Mouse (Mus musculus) urinary bladder, postnatal 10 days (tissue): ENCODE measurements around the gene Pitpnb.

ENCODE experiments used
- DNase-seq: peaks from one replicate; pipeline ENCODE4 v3.0.0; 2022; ENCODE audit warnings: low spot score

Gene Pitpnb

DNA sequence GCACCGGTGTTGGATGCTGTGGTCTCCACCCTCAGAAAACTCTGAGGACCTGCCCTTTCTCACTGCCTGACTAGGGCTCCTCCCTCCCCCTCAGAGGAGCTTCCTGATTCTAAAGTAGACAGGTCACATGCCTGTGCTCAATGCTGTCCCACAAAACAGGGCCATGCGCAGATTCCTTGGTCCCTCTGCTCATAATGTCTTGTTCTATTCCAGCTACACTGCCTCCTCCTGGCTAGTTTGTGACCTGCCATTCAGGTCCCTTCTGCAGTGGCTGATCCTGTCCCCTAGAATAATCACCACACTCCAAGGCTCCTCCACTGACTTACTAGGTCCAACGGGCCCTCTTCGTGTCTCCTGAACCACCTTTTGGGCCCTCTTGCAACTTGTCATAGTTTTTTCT lies 65.6 kb downstream of the Pitpnb start:
- no peak for DNase-seq

DNA sequence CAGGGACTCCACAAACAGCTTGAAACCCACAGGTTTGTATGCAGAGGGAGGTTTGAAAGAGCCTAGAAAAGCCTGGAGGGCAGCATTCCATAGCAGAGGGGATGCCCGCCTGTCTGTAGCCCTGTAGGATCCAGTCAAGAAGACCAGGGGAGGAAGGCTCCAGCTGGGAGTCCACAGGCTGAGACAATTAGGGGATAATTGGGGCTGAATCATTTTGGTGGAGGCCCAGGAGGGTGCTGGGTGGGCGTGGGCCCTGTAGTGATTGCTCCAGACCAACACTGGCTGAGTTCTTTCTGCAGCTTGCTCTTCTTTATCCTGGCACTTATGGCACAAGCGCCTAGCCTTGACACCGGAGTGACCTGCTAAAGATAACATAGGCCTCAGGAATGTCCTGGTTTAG lies 67.9 kb downstream of the Pitpnb start:
- DNase-seq, result no peak

DNA sequence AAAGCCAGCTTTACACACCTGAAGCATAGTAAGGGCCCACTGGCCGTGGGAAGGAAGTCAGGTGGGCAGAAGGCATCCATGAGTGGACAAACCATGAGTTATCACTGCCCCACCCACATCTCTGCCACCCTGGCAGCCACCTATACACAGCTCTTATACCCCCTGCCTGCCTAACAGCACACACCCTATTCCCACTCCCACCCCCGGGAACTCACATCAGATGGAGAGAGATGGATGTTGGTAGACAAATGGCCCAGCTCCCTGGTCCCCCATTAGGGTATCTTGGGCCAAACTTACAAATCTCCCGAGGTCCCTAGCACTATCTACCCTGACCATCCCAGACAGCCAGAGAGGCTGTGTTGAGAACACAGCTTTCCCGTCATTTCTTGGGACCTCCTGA lies 68.7 kb downstream of the Pitpnb start:
- DNase-seq, result no peak

DNA sequence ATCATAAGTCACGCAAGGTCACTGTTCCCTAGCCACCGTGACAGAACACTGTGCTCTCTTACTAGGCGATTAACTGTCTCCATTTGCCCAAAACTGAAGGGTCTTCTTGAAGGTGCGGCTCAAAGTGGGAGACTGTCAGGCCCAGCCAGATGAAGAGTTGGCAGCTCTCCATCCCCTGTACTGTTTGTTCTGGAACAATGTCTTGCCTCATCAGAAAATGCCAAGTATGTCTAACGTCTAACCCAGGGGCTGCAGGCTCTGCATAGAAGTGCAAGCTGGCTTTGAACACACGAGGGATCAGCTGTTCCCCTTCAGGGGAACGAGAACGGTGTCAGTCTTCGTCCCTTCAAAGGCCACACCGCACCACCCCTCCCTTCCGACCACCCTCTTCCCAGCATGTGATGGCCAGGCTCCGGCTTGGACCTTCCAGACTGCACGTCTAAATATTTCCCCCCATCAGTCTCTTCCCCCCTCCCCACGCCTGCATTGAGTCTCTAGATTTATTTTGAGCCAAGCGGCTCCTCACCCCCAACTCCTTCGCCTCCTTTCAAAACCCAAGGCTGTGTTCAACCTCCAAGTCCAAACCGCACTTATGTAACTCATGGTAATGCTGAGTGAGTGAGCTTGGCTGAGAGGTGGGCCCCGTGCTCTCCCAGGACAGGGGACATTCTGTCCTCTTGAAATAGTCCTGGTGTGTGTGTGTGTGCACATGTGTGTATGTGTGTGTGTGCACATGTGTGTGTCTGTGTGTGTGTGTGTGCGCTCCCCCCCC lies 71.5 kb downstream of the Pitpnb start:
- no peak for DNase-seq

DNA sequence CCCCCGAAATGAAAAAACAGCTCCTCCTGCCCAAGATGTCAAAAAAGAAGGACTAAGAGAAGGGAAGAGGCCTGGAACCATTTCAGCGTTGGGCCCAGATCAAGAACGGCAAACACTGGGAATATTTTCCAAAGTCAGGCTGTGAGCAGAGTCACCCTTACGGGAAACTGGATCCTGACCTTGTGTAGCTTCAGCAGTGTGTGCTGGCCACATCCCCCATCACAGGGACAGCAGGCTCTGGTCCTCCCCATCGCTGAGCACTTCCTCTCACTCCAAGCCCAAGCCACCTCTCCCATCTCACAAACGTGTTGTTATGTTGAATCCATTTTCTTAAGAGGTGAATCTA lies 72.1 kb downstream of the Pitpnb start:
- no peak for DNase-seq

DNA sequence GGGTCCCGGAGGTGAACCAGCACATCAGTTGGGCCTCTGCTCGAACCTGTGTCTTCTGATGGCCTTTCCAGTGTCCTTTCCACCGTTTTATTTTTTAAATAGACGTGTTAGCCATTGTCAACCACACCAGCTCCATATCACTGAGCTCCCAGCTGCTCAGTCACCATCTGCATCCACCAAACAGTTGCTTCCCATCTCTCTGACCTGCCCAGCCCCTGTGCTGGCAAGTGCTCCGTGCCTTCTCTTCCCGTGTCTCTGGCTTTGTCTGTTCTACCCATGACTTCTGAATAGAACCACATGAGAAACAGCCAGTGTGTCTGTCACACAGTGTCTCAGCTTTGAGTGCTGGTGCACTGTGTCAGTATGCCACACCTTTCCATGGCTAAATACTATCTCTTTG lies 74.2 kb downstream of the Pitpnb start:
- no peak for DNase-seq

DNA sequence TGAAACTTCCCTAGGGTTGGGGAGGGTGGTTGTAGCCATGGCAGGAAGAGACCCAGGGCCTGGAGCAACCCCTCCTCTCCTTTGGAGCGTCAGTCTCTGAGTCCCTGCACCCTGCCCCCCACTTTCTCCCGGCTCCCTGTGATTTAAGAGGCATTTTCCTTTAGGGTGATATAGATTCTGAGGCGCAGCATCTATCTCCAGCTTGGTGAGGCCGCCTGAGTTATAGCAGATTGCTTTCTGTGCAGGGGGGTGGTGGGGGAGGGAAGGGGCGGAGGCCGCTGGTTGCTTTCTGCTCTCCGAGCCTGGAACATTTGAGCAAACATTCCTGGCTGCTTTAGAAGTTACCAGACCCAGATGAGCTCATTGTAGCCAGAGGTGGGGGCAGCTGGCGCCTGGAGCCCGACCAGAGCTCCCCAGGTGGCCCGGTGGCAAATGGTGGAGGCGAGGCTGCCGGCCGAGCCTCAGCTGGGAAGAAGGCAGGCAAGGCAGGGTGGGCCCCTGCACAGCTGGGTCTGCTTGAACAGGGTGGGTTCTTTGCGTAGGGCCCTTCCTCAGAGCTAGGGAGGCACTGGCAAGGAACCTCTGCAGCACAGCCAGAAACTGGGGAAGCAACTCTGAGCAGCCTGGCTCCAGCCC lies 78.0 kb downstream of the Pitpnb start:
- no peak for DNase-seq

DNA sequence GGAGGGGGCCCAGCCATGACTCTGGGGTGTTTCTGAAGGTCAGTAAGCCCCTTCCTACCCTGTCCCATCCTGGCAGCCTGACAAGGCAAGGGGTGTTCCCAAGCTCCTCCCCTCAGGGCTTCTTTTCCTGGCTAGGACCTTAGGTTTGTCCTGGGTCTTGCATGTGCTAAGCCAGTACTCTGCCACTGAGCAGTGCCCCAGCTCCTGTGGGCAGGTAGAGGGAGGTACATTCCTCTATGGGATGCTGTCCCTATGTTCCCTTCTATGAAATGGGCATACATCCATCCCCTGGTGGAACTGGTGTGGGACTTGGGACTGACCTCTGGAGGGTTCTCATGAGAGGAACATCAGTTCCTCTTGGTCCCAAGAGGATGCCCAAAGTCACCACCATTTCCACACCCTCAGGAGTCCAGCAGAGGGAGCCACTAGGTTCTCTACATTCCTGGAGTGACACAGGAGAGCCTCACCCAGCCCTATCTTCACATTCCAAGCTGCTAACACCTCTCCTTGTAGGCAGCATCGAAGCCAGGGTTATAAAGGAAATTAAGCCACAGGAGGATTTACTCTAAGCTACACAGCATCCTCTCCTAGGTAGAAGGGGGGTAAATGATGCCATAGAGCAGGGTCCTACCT lies 79.0 kb downstream of the Pitpnb start:
- no peak for DNase-seq

DNA sequence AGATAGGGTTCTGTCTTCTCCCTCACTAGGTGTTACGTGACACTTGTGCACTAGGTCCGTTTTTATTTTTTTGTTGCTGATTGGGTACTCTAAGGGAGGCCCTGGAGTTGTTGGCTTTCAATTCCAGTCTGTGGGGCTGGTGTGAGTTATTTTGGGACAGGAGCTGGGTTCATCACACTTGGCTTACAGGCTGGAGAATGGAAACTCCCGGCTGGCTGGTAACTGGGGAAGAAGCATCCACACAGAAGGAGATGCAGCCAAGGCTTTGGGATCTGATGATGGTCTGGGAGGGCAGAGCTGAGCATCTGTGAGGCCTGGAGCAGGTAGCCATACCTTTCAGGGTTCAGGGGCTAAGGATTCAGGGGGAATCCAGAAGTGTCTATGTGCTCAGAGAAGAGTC lies 80.1 kb downstream of the Pitpnb start:
- no peak for DNase-seq

DNA sequence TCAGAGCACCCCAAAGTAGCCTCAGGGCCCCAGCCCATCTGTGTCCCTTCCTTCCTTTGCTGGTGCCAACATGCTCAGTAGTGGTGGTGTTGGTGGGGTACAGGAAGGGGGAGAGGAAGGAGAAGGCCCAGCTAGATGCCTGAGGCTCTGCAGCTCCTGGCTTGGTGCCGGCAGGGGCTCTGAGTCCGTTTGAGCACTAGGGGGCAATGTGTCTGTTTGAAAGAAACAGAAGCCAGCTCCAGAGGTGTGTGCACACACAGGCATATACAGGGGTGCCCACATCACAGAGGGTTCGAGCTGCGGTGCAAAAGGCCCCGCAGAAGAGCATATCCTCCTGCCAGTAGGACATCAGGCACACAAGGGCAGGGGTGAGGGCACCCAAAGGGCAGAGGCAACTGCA lies 83.6 kb downstream of the Pitpnb start:
- DNase-seq, result no peak

DNA sequence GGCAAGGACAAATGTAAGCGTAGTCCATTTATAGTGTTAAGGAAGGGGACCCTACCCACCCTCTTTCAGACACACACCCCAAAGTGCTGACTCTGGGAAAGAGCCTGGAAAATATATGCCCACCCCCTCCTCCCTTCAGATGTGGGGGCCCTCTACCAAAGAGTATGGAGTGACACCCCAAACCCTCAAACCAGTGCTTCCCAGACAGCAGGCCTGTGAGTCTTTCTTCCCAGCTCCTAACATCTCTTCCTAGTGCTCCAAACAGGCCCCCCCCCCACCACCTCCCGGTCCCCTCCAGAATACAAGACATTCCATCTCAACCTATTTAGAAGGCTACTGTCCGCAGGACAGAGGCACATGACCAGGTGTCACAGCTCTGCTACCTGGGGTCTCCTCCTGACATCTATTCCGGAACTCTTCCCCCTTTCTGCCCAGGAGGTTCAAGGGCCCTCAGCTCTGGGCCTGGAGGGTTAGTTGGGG lies 84.2 kb downstream of the Pitpnb start:
- no peak for DNase-seq

DNA sequence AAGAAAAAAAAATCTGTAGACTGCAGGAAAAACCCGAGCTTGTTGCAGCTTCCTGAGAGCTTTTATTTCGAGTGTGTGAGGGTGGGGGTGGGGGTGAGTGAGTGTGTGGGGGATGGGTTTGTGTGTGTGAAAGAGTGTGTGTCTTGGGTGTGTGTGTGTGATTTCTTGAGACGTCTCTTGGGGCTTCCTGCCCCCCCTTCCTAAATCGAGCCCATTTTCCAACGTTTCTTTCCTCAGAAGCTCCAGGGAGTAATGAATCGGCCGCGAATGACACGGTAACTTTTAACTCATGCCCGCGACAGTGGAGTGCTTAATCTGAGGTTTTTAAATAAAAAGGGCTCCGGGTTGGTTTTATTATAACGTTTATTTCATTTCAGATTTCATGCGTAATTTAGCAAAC lies 85.0 kb downstream of the Pitpnb start:
- DNase-seq, result no peak

DNA sequence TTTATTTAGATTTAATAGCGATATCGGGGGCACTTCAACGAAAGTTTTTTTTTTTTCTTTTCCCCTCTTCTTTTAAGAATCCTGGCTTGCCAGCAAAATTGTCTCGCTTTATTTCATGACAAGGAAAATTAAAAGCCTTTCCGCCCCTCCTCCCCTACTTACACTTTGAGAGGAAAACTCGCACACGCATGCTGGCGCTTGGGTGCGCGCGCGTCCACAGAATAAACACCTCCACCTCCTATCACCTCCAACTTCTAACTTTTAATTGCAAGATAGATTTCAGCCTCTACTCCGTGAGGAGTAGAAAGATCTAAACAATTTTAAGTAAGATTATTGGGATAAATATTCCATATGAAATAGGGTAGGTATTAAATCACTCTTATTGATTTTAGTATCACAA lies 85.5 kb downstream of the Pitpnb start:
- no peak for DNase-seq

DNA sequence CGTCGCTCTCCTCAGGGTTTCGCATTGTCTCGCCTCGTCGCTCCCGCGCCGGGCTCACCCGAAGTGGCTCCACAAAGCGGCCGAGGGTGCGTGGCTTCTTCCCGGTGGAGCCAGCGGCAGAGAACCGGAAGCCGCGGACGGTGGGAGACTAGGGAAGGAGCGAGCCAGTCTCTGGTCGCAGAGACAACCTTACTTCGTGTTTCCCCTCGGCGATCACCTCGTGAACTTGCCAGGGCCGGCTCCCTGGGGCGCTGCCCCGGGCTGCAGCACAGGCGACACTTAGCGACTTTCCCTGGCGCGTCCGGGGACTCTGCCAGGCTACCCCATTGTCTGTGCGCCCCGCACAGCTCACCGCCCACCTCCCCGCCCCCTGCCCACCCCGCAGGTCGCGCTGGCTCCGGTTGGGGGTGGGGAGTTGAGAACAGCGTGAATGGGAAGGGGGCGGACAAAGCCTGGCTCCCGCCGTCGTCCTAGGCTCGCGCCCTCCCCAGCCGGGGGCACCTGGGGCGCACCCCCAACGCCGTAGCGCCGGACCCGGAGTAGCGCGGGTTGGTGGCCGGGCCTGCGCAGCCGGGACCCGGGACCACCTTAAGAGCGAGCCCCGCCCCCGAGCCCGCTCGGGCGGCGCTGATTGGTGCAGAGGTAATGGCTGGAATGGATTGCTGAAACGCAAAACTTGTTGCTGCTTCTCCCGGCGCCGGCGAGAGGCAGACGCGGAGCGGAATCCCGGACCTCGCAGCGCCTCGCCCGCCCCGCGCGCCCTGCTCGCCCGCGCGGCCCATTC lies 86.2 kb downstream of the Pitpnb start, which contains the start of gene Mn1:
Gene Mn1 (plus strand): TSS at position 772 of the 784 bp plus-strand sequence.
- no peak for DNase-seq

DNA sequence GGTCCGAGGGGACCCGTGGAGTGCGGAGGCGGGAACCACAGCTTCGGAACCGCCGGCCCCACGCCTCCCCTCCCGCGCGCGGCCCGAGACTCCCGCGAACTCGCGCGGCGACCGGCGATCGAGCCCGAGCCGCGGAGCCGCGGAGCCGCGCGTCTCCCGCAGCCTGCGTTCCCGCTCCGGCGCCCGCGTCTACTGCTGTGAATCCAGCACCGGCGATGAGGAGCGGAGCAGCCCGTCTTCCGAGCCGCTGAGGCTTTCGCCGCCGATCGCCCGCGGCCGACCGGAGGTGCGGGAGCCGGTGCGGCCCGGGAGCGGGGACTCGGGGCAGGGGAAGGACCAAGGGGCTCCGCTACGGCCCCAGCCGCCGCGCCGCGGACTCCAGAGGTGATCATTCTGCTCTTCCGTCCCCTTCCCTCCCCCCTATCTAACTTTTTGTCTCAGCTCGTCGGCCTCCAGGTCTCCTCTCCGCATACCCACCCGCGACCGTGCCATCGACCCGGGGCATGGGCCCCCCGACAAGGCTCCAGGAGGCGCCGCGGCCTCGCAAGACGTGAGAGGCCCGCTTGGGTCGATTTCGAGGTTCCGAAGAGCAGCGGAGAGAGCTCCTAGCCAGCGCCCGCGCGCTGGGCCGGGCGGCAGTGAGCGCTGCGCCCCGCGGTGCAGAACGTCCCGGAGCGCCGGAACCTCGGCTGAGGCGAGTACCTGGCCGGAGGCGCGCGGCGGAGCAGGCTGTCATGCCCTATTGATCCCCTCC lies 87.0 kb downstream of the Pitpnb start:
- DNase-seq, result no peak

DNA sequence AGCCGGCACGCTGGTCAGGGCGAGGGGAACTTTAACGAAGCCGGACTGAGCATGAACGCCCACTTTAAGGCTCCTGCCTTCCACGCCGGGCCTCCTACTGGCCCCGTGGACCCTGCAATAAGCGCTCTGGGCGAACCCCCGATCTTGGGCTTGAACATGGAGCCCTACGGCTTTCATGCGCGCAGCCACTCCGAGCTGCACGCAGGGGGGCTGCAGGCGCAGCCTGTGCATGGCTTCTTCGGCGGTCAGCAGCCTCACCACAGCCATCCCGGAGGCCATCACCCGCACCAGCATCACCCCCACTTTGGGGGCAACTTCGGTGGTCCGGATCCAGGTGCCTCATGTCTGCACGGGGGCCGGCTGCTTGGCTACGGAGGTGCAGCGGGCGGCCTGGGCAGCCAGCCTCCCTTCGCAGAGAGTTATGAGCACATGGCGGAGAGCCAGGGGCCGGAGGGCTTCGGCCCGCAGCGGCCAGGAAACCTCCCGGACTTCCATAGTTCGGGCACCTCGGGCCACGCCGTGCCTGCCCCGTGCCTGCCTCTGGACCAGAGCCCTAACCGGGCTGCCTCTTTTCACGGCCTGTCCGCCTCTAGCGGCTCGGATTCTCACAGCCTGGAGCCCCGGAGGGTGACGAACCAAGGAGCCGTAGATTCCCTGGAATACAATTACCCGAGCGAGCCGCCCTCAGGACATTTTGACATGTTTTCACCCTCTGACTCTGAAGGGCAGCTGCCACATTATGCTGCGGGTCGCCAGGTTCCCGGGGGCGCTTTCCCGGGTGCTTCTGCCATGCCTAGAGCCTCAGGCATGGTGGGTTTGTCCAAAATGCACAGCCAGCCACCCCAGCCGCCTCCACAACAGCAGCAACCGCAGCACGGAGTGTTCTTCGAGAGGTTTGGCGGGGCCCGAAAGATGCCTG lies 87.9 kb downstream of the Pitpnb start:
- no peak for DNase-seq

DNA sequence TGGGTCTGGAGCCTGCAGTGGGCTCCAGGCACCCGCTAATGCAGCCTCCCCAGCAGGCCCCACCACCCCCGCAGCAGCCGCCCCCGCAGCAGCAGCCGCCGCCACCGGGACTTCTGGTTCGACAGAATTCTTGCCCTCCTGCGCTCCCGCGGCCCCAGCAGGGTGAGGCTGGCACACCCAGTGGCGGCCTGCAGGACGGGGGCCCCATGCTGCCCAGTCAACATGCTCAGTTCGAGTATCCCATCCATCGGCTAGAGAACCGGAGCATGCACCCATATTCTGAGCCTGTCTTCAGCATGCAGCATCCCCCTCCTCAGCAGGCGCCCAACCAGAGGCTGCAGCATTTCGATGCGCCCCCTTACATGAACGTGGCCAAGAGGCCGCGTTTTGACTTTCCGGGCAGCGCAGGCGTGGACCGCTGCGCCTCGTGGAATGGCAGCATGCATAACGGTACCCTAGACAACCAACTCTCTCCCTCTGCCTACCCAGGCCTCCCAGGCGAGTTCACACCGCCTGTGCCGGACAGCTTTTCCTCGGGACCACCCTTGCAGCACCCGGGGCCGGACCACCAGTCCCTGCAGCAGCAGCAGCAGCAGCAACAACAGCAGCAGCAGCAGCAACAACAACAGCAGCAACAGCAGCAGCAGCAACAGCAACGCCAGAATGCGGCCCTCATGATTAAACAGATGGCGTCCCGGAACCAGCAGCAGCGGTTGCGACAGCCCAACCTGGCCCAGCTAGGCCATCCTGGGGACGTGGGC lies 88.7 kb downstream of the Pitpnb start:
- DNase-seq, result no peak

DNA sequence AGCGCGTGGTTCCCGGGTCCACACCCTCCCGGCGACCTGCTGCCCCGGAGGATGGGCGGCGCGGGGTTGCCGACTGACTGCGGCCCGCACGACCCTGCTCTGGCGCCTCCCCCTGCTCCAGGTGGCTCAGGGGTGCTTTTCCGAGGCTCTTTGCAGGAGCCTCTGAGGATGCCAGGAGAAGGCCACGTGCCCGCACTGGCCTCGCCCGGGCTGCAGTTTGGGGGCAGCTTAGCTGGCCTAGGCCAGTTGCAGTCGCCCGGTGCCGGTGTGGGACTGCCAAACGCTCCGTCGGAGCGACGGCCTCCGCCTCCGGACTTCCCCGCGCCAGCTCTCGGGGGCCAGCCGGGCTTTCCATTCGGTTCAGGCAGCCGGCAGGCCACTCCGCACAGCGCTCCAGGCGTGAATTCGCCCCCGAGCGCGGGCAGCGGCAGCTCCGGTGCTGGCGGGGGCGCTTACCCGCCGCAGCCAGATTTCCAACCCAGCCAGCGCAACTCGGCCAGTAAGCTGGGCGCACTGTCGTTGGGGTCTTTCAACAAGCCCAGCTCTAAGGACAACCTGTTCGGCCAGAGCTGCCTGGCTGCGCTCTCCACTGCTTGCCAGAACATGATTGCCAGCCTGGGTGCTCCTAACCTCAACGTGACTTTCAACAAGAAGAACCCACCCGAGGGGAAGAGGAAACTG lies 89.6 kb downstream of the Pitpnb start:
- DNase-seq, result no peak

DNA sequence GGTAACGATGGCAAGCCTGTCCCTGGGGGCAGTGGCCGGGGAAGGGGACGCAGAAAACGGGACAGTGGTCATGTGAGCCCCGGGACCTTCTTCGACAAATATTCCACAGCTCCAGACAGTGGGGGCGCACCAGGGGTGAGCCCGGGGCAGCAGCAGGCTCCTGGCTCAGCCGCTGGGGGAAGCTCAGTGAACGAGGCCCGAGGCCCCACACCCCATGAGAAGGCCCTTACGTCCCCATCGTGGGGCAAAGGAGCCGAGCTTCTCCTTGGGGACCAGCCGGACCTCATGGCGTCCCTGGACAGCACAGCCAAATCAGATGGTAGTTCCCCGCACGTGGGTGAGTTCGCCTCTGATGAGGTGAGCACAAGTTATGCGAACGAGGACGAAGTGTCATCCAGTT lies 90.3 kb downstream of the Pitpnb start:
- no peak for DNase-seq
